Comparison of ENCODE assay signal across 17 mouse cellular contexts in genomic region chr13:38545460-38545859, GRCm38 (mm10). TPM values are rescaled to one million over a fixed set of nuclear protein-coding genes. Genes with fewer than 3 reads are reported as not detected.
A peak's percentile ranks its signal among the peaks of the same experiment; 100 is the strongest.
DNase-seq lines count a peak whose midpoint lies in the region; ATAC-seq lines count a peak whose summit lies in the region.
"Had no signal": no experiment of that assay in that cellular context is flagged by ENCODE, and none has a peak within 500 bp of the region (broad histone marks: within the 10 kb centered on the region; RNA-seq: fewer than 3 reads in every experiment).

No protein-coding gene starts in this region.

- ATAC-seq in heart, embryonic 12.5 days (ENCODE audit: insufficient number of reproducible peaks, low FRiP score): no peak
- no peak for ATAC-seq in CD4-positive, CD25-positive, alpha-beta regulatory T cell, adult 4 months
- ATAC-seq: forebrain, embryonic 14.5 days; midbrain, embryonic 15.5 days had no signal

- WGBS in heart, embryonic 12.5 days: 68% methylated on average over 3 of the region's 3 CpGs

- no peak overlapping the region for H3K4me2 ChIP-seq in heart, embryonic 12.5 days
- H3K4me2 ChIP-seq: heart, embryonic 15.5 days; hindbrain, embryonic 13.5 days; midbrain, embryonic 15.5 days had no signal

- no peak overlapping the region for H3K4me3 ChIP-seq in heart, embryonic 12.5 days
- H3K4me3 ChIP-seq: erythroblast, embryonic 14.5 days; heart, embryonic 15.5 days; hindbrain, embryonic 13.5 days; megakaryocyte, embryonic 14.5 days; midbrain, embryonic 15.5 days had no signal

- H3K9ac ChIP-seq in heart, embryonic 12.5 days: no peak overlapping the region
- H3K9ac ChIP-seq: heart, embryonic 15.5 days; hindbrain, embryonic 13.5 days; midbrain, embryonic 15.5 days had no signal

- H3K36me3 ChIP-seq in heart, embryonic 12.5 days: no peaks in the 10 kb centered on the region
- H3K36me3 ChIP-seq: heart, embryonic 15.5 days; hindbrain, embryonic 13.5 days; midbrain, embryonic 15.5 days had no signal

- H3K27me3 ChIP-seq in heart, embryonic 12.5 days (replicated peaks): no peaks in the 10 kb centered on the region
- H3K27me3 ChIP-seq: heart, embryonic 15.5 days; hindbrain, embryonic 13.5 days; midbrain, embryonic 15.5 days had no signal

- no peaks in the 10 kb centered on the region for H3K9me3 ChIP-seq in heart, embryonic 12.5 days (replicated peaks)
- H3K9me3 ChIP-seq: heart, embryonic 15.5 days; hindbrain, embryonic 13.5 days; midbrain, embryonic 15.5 days had no signal

- no peak overlapping the region for H3K27ac ChIP-seq in heart, embryonic 12.5 days (ENCODE audit: poor library complexity, severe bottlenecking)
- H3K27ac ChIP-seq: heart, embryonic 15.5 days; hindbrain, embryonic 13.5 days; midbrain, embryonic 15.5 days; stomach, postnatal 0 days had no signal

- no peaks in the 10 kb centered on the region for H3K4me1 ChIP-seq in heart, embryonic 12.5 days (replicated peaks)
- H3K4me1 ChIP-seq: heart, embryonic 15.5 days; hindbrain, embryonic 13.5 days; megakaryocyte, embryonic 14.5 days; midbrain, embryonic 15.5 days had no signal

- peak; percentile 33 to 53 for DNase-seq in heart, adult 18-20 months
- DNase-seq in ovary, adult 18-20 months (ENCODE audit: low spot score): peak; percentile 26
- DNase-seq in ovary, postnatal 10 days (ENCODE audit: low spot score): no peak
- DNase-seq in gastrocnemius, adult 8-10 months (ENCODE audit: low spot score in 2 of 2): peak; percentile 62 to 74
- DNase-seq in cerebellum, adult 9-10 months: no peak
- DNase-seq: cerebellum, adult 2 months; kidney, postnatal 4 days; thymus, postnatal 4 days had no signal

RNA-seq across cellular contexts. Expression of gene Txndc5, which starts 16.8 kb away (rescaled TPM):
- 10 to 100 TPM; 34.0 to 35.4 TPM for total RNA-seq in heart, adult 18-20 months (2021)
- 254 and 258 TPM in 2 replicates for polyA plus RNA-seq in heart, embryonic 12.5 days (2016; fragmentation: Nextera tagmentation; extraction: Ambion mirVana)
- total RNA-seq in gastrocnemius, adult 8-10 months (2022): 10 to 100 TPM; 25.2 to 36.1 (median 28.2) TPM
- polyA plus RNA-seq in CD4-positive, CD25-positive, alpha-beta regulatory T cell, adult 4 months (2017; shearing (Covaris generic)): 10 to 100 TPM; 18.1 to 18.2 TPM

Comparison
In these comparisons a context has a peak if more than half of its experiments do, and no peak if none do; other contexts are left out.
1. DNase-seq: peak in heart, adult 18-20 months (2 of 2), ovary, adult 18-20 months (single experiment) and gastrocnemius, adult 8-10 months (2 of 2); none in ovary, postnatal 10 days (single experiment) and cerebellum, adult 9-10 months (single experiment).